Mouse (Mus musculus) ES-CJ7 (cell line): ENCODE data around the gene Sema3d.

ENCODE experiments used
- DNase-seq: peaks from one replicate; pipeline ENCODE4 v3.0.0; 2011; ENCODE audit warnings: low read depth, low spot score

The Sema3d gene

DNA sequence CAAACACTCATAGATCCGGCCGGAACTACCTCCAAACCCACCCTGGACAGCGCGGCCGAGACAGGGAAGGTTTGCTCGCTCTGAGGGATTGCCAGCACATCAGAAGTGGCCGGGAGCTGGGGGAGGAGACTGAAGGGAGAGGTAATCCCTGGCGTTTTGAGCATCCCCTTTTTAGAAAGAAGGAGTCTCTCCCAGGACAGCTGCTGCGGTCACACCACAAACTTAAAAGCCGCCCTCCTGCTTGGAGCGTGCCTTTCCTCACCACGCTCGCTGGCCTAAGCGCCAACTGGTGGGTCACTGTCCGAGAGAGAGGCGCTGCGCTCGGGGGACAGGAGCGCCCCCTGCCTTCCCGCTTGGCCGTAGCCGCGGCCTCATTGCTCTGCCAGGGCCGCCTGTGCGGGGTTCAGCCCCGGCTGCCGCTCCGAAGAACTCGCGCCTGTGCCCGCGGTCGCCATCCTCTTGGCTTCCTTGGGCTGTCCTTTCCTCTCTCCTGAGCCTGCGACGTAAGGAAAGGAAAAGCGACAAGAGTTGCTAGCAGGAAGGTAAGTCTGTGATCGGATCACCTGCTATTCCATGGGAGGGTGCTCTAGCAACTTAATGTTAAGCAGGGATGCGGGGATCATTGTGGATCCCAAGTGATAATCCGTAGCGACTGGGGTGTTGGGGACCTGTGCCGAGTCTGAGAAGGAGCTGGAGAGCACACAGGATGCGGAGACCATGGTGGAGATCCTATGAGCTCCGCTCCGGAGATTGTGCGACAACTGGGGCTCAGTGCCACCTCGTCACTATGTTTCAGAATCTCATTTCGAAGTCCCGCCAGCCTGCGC is at the start of gene Sema3d:
Gene Sema3d (plus strand): TSS at position 253 of the 827 bp plus-strand sequence.
- DNase-seq: peak; percentile 50

DNA sequence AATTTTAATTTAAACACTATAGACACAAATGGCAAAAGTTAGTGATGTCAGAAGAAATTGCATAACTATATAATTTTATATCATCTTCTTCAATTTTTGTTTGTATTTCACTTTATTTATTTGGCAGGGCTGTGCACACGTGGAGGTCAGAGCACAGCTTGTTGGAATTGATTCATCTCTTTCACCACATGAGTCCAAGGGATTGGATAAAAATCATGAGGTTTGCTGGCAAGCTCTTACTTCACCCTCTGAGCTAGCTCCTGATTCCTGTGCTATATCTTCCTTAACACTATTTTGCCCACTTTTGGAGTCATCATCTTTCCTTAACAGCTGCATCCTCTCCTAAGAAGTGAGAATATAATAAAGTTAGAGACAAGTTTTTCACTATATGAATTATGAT is 5.9 kb upstream of the Sema3d start:
- DNase-seq: no peak

DNA sequence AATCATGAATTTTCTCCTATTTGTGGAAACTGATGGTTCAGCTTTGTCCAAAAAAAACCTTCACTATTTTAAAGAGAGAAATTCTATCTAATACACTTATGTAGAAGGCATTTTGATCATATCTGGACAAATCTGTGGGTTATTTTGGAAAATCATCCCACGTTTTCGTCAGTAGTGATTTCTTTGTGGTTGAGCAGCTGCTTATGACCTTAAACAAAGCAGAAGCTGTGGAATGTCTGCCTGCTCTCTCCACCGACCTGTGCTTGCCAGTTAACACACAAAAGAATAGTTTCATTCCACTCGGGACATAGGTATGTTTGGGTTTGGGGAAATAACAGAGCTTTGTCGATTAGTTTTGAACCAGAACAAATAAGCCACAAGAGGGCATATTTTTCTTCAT is 4.3 kb upstream of the Sema3d start:
- DNase-seq: no peak

DNA sequence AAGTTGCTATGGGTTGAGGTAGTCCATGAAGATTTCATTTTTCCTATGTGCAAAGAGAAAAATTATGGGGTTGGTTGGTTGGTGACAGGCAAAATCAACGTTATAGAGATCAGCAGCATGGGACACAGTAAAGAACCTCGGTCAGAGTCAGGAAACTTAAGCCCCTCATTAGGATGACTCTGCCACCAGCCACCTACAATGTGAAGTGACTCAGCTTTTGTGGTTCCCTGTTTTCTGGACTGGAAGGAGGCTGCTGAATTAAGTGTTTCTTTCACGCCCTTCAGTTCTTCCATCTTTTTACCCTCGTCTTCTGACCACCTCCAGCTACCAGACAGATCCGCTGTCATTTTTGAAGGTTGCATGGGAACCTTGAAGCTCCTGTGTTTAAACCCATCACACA is 1.2 kb upstream of the Sema3d start:
- no peak for DNase-seq

DNA sequence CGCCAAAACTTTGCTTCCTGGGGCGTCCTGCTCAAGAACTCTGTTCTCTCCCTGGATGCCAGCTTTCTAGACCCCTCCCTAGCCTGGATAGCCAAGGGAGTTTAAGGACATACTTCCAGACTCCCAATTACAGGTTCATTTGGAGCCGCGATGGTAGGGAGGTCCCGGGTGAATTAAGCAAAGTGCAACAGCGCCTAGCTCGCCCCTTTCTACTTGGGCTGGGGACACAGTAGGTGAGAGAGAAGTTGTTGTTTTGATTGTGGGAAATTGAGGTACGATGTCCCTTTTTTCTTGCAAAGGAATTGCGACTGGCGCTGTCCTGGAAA is 738 bp downstream of the Sema3d start:
- DNase-seq: peak; percentile 10

DNA sequence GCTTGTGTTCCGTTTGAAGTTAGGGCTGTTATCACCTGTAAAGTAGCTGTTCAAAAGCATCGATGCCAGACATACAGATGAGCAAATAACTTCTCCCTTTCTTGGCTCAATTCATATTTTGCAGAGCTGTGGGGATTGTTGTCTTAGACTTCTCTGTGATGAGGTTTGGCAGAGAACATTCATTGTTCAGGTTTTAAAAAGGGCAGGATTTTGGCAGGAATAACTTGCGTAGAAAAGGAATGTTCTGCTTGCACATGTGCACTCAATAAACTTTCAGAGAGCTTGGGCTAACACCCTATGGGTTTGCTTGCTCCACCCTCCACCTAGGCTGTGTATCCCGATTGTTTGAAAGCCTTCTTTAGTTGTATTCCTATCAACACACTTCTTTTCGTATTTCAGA is 9.5 kb downstream of the Sema3d start:
- no peak for DNase-seq

DNA sequence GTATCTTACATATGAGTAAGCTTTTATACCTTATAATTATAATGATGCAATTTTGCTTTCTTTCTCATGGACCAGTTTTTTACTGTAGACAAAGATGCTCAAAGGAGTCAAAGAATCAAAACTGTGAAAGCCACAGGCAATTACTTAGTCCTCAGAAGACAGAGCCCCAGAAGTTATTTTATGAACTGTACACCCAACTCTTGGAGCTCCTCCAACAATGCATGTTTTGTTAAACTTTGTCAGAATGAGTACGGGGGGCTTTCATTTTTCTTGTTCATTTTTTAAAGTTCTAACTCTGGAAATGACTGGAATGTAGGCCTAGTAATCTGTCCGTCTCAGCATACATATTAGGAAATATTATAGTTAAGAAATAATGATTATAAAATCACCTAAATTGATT is 16.1 kb downstream of the Sema3d start:
- DNase-seq: no peak

DNA sequence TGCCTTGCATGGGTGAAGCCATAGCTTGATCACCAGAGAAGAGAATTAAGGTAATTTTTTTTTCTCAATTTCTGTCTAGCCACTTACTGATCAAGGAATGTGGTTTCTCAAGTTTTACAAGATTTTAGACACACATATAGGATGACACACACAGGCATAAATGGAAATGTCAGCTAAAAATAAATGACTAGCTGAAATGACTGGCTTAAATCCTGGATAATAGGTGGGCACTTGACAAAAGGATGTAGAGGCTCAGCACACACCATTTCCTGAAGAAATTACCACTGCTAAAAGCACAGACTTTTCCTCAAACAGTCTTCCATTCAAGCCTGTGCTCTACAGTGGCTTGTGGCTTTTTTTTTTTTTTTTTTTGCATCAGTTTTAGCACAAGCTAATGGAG is 21.0 kb downstream of the Sema3d start:
- no peak for DNase-seq

DNA sequence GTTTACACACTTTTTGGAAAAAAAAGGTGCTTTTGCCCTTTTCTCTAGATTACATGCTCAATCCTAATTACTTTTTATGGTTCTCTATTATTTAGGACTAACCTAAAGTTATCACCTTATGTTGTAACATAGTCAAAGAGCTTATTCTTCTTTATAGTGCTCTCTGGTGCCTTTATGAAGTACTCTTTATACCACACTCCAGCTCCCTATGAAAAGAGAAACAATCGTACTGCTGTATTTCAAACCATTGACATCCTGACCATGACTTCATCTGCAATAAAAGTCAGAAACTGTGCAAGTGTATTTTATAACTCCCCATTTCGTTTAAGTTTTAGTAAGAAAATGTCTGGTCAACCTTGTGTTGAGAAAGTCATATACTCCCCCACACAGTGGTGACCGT is 29.4 kb downstream of the Sema3d start:
- DNase-seq: no peak

DNA sequence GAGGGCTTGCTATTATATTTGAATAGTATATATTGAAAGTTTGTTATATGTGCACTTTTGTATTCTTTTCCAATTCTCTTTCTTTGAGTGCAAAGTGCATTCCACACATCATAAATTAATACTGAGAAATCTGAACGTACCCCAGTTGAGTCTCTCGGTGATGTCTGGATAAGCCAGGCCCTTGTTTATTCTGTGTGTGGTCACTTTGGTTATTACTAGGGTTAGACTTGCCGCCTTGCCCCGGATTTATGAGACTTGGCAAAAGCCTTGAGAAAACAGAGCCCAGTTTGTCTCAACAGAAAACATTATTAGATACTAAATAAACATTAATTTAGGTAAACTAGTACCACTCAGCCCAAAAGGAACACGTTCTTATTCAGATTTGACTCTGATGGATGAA is 40.1 kb downstream of the Sema3d start:
- DNase-seq: no peak

DNA sequence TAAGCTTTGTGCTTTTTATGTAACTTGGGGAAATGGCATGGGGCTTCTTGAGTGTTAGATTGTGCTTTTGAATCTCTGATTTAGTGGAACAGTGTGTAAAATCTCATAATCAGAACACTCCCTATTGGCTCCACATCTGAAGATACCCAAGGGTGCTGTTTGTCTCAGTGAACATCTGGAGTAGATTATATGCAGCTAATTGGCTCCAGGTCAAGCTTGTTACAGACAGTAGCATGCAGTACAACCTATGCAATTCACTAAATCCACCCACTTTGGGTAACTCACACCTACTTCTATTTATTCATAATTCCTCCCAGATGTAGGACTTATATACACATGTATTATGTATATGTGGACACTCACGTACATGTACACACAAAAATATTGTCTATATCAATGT is 58.6 kb downstream of the Sema3d start:
- no peak for DNase-seq

DNA sequence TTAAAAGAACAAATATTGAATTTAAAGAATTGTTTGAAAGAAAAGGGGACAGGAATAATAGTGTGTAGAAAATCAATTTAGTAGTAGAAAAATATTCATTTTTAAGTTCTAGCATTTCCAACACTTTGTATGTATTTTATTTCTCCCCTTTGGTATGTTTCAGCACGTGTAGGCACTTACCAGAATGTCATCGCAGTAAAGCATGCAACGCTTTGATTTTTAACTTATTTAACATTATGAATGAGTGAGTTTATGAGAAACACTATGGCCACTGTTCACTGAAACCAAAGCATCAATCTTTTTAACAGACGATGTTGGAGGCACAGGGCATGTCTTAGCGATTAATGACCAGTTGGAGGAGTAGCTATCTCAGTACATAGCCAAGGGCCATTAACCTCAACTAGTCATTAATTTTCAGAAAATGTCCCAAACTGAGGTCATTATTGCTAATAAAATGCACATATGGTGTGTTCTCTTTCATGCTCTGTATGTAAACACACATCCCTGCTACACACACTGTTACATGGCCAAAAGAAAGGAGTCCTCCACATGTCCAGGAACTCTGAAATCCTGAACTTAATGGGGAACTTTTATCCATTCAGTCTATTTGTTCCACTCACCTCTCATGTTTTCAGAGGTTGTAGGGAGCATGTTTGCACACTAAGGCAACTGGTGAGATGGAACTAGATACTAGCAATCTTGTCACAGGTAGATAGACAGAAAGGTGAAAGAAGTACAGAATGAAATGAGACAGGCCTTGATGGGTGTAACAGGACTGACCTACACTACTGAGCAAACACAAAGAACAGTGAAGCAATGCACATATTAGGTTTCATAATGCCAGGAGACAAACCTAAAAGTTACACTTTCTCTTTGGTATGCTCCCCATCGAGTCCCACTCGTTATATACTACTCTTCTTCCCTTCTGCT is 59.3 kb downstream of the Sema3d start:
- no peak for DNase-seq

DNA sequence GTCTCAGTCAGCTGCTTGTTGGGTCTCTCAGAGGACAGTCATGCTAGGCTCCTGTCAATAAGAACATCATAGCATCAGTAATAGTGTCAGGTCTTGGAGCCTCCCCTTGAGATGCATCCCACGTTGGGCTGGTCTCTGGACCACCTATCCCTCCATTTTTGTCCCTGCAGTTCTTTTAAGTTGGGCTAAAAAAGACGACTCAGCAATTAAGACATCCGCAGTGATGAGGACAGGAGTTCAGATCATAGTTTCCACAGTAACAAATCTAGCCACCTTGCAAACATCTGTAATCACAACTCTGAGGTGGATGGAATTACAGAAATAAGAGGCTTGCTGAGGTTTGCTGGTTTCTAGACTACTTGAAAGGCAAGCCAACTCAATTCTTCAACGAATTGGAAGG is 67.9 kb downstream of the Sema3d start:
- DNase-seq: no peak

DNA sequence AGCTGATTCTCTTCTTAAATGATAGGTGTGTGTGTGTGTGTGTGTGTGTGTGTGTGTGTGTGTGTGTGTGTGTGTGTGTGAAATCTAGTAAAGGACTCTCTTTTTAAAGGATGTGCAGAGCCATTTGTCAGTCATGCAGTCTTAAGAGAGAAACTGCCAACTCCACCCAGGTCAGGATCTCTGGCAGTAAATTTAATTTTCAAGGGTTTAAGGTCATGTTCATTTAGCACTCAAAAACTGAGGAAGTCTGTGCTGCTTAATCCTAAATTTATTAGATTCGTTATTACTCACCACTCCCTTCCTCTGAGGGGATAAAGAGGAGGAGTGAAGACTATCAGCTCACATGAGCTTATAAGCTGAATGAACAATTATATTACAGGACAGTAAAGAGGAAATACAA is 71.8 kb downstream of the Sema3d start:
- DNase-seq: no peak

DNA sequence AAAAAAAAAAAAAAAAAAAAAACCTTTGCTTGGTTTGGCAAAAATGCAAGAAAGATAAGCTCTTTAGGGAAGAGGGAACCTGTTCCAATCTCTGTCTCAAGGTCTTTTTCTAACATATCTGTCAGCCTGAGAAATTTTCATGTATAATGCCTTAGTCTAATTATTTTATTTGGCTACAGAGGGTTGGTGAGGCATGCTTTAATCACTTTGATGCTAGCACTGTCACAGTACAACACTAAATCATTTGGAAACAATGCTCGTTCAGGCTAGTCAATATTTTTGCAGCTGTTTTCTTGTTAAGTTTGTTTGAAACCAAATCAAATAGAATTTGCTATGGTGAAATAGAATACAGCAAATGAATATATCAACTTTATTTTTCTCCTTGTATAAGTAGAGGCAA is 74.3 kb downstream of the Sema3d start:
- DNase-seq: no peak

DNA sequence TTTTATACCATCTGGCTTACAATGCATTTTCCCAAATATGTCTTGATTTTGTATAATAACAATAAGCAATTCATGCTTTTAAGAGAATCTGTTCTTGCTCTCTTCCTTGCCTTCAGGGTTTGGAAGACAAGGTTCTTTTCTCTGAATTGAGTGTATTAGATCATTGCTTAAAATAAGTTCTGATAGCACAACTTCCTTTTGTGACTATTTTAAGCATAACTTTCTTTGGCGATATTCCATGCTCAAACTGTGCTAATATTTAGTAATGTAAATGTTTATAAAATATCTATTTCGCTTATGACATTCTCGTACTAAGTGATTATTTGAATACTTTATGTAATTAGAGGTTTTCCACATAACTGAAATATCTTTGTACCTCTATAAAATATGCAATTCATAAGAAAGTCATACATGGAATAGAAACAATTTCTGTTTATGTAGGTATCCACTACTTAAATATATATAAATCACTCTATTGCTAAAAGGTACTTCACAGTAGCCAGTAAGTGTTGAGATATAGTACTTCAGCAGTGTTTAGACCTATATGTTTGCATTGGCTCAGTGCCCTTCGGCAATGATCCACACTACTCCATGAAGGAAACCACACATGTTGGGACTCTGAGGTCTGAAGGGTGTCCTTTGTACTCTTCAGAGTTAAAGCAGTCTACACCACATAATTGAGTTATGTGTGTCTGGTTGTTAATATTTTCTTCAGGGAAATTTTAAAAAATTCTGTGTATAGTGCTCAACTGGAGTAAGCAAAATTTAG is 84.6 kb downstream of the Sema3d start:
- DNase-seq: no peak

DNA sequence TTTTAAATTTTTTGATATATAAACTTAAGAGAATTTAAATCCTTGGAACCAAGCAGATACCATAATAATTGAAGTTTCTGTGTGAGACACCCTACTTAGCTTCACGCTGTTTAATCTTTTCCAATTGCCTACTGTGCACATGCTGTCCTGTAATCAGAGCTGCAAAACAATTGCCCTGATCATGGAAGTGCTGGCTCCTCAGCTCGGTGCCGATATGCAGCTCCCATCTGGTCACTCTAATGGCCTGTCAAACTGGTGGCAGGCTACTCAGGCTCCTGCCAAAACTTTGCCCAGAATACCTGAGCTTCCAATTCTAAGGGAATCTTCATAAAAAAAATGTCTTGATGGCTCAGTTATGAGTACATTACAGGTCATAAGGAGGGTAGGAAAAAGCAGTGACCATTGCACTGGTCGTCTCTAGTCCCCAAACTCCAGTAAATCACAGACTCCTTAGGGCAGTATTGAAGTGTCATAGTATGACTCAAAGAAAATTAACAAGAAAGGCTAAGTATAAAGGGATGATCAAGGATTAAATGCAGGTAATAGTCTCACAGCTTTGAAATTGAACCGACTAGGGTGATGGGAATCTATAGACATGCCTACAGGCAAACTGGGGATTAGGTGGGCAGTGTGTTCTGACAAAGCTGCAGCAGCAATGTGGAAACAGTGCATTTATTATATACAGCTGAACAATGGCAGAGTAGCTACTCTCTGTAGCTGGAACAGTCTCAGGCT is 91.9 kb downstream of the Sema3d start:
- DNase-seq: no peak

DNA sequence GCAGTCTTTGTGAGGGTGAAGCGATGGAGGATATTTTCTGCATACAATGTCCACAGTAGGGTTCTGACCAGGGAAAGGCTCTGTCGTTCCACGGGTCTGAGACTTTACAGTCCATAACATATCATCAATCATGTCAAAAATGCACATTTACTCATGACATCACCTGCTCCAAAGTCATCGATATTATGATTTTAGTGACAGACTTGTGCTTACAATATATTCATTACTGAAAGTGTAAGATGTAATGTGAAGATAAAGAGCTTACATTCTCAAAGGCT is 92.4 kb downstream of the Sema3d start:
- DNase-seq: no peak

DNA sequence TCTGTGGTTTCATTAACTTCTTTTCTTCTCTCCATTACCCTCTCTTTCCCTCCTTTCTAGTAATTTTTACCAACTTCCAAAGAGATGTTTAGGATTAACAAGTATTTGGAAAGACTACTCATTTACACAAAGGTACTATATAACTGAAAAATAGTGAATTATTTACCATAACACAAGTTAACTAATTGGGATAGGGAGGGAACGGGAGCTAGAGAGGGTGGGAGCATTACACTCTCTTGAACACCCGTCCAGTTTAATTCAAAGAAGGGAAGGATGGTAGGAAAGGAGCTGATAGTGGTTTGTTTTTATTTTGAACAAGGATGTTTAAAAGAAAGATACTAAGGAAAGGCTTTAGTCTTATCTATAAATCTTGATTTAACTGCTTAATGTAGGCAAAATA is 104.7 kb downstream of the Sema3d start:
- no peak for DNase-seq

DNA sequence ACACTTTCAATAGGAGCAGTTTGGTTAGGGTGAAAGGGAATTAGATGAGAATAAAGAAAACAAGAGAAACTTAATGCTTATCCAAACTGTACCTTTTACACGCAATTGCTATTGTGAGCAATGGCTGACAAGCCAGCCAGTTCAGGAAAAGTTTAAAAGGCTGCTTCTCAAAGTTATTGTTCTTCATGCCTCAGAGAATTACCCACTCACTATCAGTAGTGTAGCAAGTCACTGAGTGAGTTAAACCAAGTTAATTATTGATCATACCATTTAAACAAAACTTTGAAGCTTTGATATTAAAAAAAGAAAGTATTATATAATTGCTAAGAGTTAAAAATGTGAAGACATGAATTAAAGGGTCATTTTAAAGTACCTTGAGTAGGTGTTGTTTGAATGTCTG is 108.5 kb downstream of the Sema3d start:
- no peak for DNase-seq

DNA sequence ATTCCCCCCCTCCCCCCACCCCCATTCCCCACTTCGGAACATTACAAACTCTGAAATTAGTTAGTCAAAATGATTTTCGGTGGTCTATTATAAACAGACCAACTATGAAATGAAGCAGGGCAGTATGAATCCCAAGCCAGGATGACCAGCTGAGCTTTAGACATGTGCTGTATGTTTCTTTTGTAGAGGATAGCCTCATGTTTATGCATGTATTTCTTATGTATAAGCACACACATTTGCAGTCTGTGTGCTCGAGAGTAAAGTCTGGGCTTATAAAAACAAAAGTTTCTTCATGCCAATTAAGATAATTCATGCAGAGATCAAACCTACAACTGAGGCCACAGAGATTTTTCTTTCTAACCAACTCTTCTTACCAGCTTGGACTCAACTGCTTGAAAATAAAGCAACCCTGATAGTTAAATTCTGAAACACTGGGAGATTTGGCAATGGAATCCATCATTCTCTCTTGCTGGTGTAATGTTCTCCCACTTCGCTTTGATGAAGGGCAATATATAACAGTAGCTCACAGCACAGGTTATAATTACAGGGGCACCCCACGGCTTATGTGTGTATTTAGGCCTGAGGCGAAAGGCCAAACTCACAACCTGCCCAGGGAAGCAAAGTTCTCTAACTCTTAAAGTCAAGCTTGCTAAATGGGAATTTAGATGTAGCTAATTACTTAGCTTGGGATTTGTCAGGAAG is 115.2 kb downstream of the Sema3d start:
- no peak for DNase-seq
